Mouse (Mus musculus) C2C12 (cell line): ENCODE results near the gene Vps45. TPM values are rescaled to one million over a fixed set of nuclear protein-coding genes. Genes with fewer than 3 reads are reported as not detected.

Source experiments
- H3K27me3 ChIP-seq: one replicate; pipeline ENCODE4 v1.6.1; 2011; ENCODE audit not compliant: control insufficient read depth, insufficient read depth, insufficient read length
- H3K36me3 ChIP-seq: one replicate; pipeline ENCODE4 v1.6.1; 2011; ENCODE audit not compliant: control insufficient read depth, insufficient read depth
- H3K4me3 ChIP-seq: one replicate; pipeline ENCODE4 v1.5.1; 2011; ENCODE audit warnings: mild to moderate bottlenecking, control low read depth; ENCODE audit not compliant: poor library complexity, insufficient read depth, severe bottlenecking
- H3K79me2 ChIP-seq: one replicate; pipeline ENCODE4 v1.6.1; 2011; ENCODE audit not compliant: control insufficient read depth, insufficient read depth
- H3K79me3 ChIP-seq: one replicate; pipeline ENCODE4 v1.6.1; 2011; ENCODE audit warnings: low read depth, control low read depth
- H3ac ChIP-seq: one replicate; pipeline ENCODE3; 2011; ENCODE audit warnings: low read depth; ENCODE audit not compliant: control insufficient read depth, insufficient read length
- CEBPB ChIP-seq: IDR thresholded peaks from one replicate; pipeline ENCODE4 v1.6.1; 2011; ENCODE audit warnings: low read depth, mild to moderate bottlenecking, control low read depth, moderate library complexity
- CTCF ChIP-seq: IDR thresholded peaks from one replicate; pipeline ENCODE4 v1.5.1; 2011; ENCODE audit not compliant: control insufficient read depth, insufficient read depth, insufficient read length
- FOSL1 ChIP-seq: IDR thresholded peaks from one replicate; pipeline ENCODE4 v1.8.0; 2011; ENCODE audit warnings: mild to moderate bottlenecking, low read length; ENCODE audit not compliant: poor library complexity, insufficient read depth, severe bottlenecking
- MAX ChIP-seq: IDR thresholded peaks from one replicate; pipeline ENCODE4 v1.6.1; 2011; ENCODE audit warnings: mild to moderate bottlenecking, control low read depth
- MYOD1 ChIP-seq: IDR thresholded peaks from one replicate; pipeline ENCODE4 v1.6.1; 2011; ENCODE audit warnings: low read depth; ENCODE audit not compliant: control insufficient read depth, insufficient read length
- MYOG ChIP-seq: IDR thresholded peaks from one replicate; pipeline ENCODE4 v1.6.1; 2011; ENCODE audit not compliant: control insufficient read depth, insufficient read length; ENCODE audit errors: extremely low read depth
- USF1 ChIP-seq: IDR thresholded peaks from one replicate; pipeline ENCODE4 v1.6.1; 2011; ENCODE audit warnings: low read depth, mild to moderate bottlenecking, control low read depth, moderate library complexity
- polyA plus RNA-seq: library from polyadenylated mRNA; unstranded; fragments of >200 nt; fragmentation: generic; extraction: Trizol; gene quantifications from one replicate; pipeline ENCODE4 v1.2.1, GENCODE M21; 2012; ENCODE audit warnings: missing spikeins

Gene Vps45
- polyA plus RNA-seq, 1 experiment = 15.6 TPM

GRCm38 (mm10) chr3:95993881-95994280, 64.4 kb downstream of the Vps45 start:
- Histone ChIP-seq H3K27me3 (no peaks in the 10 kb centered on the region), H3K36me3 (peaks cover 40% of the 10 kb centered on the region), H3K4me3 (peak overlapping the region; percentile 68), H3K79me2 (peaks cover 36% of the 10 kb centered on the region), H3ac (peak overlapping the region; percentile 69), H3K79me3 (peaks cover 23% of the 10 kb centered on the region)
- TF ChIP-seq FOSL1 (no peak), CTCF (peak; percentile 12), MAX (no peak)

- Histone ChIP-seq H3K36me3 (peaks cover 48% of the 10 kb centered on the region), H3K27me3 (no peaks in the 10 kb centered on the region), H3ac (peak overlapping the region; percentile 10), H3K4me3 (no peak overlapping the region), H3K79me2 (peaks cover 36% of the 10 kb centered on the region), H3K79me3 (peaks cover 23% of the 10 kb centered on the region)
- TF ChIP-seq MYOD1 (no peak), MAX (no peak), MYOG (no peak), USF1 (no peak), FOSL1 (no peak), CTCF (no peak), CEBPB (no peak)
Observed at GRCm38 (mm10) chr3:95992990-95993603, 65.2 kb downstream of the Vps45 start.

GRCm38 (mm10) chr3:95990413-95990941, 67.8 kb downstream of the Vps45 start:
- peaks cover 36% of the 10 kb centered on the region for H3K79me2 ChIP-seq
- TF ChIP-seq FOSL1 (no peak), MAX (no peak), USF1 (no peak), MYOD1 (peak; percentile 13)

GRCm38 (mm10) chr3:95988969-95989368, 69.3 kb downstream of the Vps45 start:
- peaks cover 12% of the 10 kb centered on the region for H3K79me3 ChIP-seq
- TF ChIP-seq USF1 (no peak), CTCF (no peak), CEBPB (no peak), MAX (no peak), FOSL1 (no peak), MYOG (no peak), MYOD1 (no peak)
- peaks cover 20% of the 10 kb centered on the region for H3K79me2 ChIP-seq
- H3K27me3 ChIP-seq = no peaks in the 10 kb centered on the region
- H3K4me3 ChIP-seq = no peak overlapping the region
- H3ac ChIP-seq = no peak overlapping the region
- peaks cover 54% of the 10 kb centered on the region for H3K36me3 ChIP-seq

More at GRCm38 (mm10) chr3:95990413-95990941, 67.8 kb downstream of the Vps45 start:
- Histone ChIP-seq H3K36me3 (peaks cover 54% of the 10 kb centered on the region), H3ac (no peak overlapping the region), H3K79me3 (peaks cover 23% of the 10 kb centered on the region), H3K27me3 (no peaks in the 10 kb centered on the region), H3K4me3 (no peak overlapping the region)

- H3K79me3 ChIP-seq = peaks cover 4% of the 10 kb centered on the region
- H3ac ChIP-seq = no peak overlapping the region
- H3K4me3 ChIP-seq = no peak overlapping the region
- H3K36me3 ChIP-seq = peaks cover 54% of the 10 kb centered on the region
- no peaks in the 10 kb centered on the region for H3K27me3 ChIP-seq
- TF ChIP-seq MYOG (no peak), MAX (no peak), MYOD1 (no peak), USF1 (no peak), CTCF (no peak), CEBPB (no peak), FOSL1 (no peak)
- H3K79me2 ChIP-seq = peaks cover 12% of the 10 kb centered on the region
Observed at GRCm38 (mm10) chr3:95988138-95988537, 70.1 kb downstream of the Vps45 start.
